Mouse (Mus musculus): ENCODE results near the gene Lpin2. TPM values are rescaled to one million over a fixed set of nuclear protein-coding genes. Genes with fewer than 3 reads are reported as not detected.
A peak's percentile ranks its signal among the peaks of the same experiment; 100 is the strongest.

Gene Lpin2
- total RNA-seq, 1 experiment from 2014 or later: 84.4 TPM

DNA sequence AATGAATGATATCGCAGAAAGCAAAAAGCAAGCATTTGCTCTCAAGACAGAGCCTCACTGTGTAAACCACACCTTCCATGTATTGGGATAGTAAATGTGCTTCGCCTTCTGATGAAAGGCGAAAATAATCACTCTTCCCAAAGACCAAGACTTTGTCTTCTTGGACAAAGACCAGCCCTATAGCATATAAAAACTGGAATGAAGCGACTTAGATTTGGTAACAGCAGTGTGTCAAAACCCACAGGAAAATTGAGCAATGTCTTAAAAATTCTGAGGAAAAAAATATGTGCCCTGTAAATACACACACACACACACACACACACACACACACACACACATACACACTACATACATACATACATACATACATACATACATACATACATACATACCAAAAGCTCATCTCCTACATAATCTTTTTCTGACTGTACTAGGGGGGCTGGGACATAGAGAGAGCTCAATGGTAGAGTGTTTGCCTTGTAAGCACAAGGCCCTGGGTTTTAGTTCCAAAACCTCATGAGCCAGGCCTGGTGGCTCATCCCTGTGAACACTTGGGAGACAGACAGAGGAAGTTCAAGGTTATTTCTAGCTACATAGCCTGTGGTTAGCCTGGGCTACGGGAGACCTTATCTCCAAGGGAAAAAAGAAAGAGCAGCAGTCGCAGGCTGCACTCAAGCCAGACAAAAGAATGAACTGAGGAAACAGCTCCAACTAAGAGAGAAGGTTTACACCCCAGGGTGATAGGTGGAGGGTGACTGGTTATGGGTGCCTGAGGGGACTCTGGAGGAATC, 95.5 kb downstream of the Lpin2 start:
- ATAC-seq (replicated peaks; ENCODE audit: insufficient number of reproducible peaks, low FRiP score, low TSS enrichment, poor library complexity, severe bottlenecking): no peak

- ATAC-seq (replicated peaks; ENCODE audit: insufficient number of reproducible peaks, low FRiP score, low TSS enrichment, poor library complexity, severe bottlenecking): no peak
Measured at GRCm38 (mm10) chr17:71282716-71283115, 100.4 kb downstream of the Lpin2 start.

GRCm38 (mm10) chr17:71283237-71283636, 100.9 kb downstream of the Lpin2 start:
- no peak for ATAC-seq (replicated peaks; ENCODE audit: insufficient number of reproducible peaks, low FRiP score, low TSS enrichment, poor library complexity, severe bottlenecking)

DNA sequence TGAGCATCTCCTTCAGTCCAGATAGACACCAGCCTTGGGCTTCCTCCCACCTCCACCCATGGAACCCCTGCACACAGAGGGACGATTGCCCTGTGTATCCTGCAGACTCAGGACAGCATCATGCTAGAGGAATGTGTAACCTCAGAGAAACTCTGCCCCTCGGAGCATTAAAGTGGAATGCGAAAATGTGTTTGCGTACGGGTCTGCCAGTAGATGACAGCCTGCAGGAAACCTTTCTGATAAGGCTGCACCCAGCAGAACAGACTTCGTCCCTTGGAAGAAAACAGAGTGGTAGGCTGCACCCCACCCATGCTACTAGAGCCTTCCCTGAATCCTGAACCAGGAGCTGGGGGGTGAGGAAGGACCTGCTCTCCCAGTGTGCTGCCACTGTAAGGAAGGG, 102.5 kb downstream of the Lpin2 start:
- ATAC-seq (replicated peaks; ENCODE audit: insufficient number of reproducible peaks, low FRiP score, low TSS enrichment, poor library complexity, severe bottlenecking): no peak

DNA sequence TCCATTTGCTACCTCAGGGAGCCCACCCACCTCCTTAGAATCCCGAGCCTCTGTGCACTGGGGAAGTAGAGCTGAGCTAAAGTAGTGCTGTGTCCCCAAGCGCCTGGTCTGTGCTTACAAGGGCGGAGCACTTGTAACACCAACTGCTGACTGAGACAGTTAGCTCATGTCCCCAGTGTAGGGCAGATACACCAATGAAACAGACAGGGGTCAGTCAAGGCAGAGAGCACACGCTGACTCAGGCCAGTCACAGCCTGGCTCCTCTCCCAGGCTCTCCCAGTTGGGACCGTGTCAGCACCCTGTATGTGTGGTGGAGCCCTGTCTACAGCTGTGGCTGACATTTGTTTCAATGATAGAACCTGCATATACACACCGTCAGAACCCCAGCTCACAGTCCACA, 103.6 kb downstream of the Lpin2 start:
- ATAC-seq (replicated peaks; ENCODE audit: insufficient number of reproducible peaks, low FRiP score, low TSS enrichment, poor library complexity, severe bottlenecking): peak; percentile 47

DNA sequence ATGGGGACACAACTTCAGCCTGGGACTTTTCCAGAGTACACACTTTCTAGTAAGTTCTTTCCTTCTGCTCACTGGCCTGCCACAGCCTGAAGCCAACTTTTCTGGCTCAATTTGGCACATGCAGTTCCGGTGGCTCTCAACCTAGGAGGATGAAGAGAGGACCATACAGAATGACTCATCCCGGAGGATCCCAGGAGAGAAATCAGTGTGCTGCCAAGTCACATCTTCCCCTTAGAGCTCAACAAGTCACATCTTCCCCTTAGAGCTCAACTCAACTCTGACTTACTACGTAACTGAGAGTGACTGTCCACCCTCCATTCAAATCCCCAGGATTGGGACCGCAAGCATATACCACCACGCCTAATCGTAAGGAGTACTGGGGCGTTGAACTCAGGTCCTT, 105.2 kb downstream of the Lpin2 start:
- no peak for ATAC-seq (replicated peaks; ENCODE audit: insufficient number of reproducible peaks, low FRiP score, low TSS enrichment, poor library complexity, severe bottlenecking)

GRCm38 (mm10) chr17:71288145-71288758, 105.9 kb downstream of the Lpin2 start:
- ATAC-seq (replicated peaks; ENCODE audit: insufficient number of reproducible peaks, low FRiP score, low TSS enrichment, poor library complexity, severe bottlenecking): peak; percentile 88

DNA sequence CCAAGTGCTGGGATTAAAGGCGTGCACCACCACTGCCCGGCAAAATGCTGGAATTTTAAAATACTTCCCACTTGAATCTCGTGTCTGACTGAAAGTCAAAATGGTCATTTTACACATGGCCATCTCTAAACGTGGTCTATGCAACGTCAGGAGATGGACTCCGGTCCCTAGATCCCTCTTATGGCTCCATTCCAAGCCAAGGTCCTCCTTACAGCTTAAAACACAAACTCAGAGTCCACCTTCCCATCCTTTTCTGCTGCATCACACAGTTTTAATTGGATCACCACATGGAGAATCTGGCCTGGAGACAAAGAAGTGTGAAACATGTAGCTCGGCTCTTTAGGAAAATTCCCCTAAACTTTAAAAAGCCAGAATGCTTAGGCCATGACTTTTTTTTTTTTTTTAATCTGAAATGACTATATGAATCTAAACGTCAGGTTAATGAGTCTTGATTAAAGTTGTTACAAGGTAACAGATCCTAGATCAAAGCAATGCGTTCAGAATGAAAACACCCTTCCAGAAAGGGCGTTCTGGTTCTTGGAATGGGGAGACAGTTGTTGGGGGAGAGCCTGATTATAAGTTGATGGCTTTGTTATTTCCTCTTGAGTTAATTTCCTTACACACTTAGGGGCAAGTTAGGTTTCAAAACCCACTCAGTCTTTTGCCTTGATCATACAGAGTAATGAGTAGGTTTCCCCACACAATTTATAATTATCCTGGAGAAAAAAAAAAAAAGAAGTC, 106.6 kb downstream of the Lpin2 start:
- no peak for ATAC-seq (replicated peaks; ENCODE audit: insufficient number of reproducible peaks, low FRiP score, low TSS enrichment, poor library complexity, severe bottlenecking)

- no peak for ATAC-seq (replicated peaks; ENCODE audit: insufficient number of reproducible peaks, low FRiP score, low TSS enrichment, poor library complexity, severe bottlenecking)
Measured at GRCm38 (mm10) chr17:71289572-71290176, 107.3 kb downstream of the Lpin2 start.

DNA sequence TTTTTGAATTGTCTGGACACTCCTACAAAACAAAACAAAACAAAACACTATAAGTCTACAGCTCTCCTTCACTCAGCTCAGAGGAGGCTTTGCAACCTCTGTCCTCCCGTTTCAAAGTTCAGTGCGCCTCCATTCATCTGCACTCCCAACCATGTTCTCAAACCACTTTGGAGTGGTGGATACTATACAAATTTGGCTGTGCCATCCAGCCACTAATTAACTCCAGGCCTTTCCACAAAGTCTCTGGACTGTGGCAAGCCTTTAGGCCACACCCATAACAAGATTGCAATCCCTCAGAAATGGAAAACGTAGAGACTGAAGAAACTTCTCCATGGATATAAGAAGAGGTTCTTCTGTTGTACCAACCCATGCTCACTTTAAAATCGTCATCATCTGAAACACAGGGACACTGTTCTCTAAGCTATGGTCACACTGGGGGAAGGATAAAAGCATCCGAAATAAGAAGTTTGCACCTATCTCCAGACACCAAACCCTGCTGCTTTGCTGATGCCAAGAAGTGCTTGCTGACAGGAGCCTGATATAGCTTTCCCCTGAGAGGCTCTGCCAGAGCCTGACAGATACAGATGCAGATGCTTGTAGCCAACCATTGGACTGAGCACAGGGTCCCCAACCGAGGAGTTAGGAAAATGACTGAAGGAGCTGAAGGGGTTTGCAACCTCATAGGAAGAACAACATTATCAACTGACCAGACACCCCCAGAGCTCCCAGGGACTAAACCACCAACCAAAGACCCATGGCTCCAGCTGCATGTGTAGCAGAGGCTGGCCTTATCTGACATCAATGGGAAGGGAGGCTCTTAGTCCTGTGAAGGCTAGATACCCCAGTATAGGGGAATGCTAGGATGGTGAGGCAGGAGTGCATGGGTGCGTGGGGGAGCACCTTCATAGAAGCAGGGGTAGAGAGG, 108.4 kb downstream of the Lpin2 start:
- ATAC-seq (replicated peaks; ENCODE audit: insufficient number of reproducible peaks, low FRiP score, low TSS enrichment, poor library complexity, severe bottlenecking): no peak

GRCm38 (mm10) chr17:71291897-71292420, 109.6 kb downstream of the Lpin2 start:
- ATAC-seq (replicated peaks; ENCODE audit: insufficient number of reproducible peaks, low FRiP score, low TSS enrichment, poor library complexity, severe bottlenecking): no peak

DNA sequence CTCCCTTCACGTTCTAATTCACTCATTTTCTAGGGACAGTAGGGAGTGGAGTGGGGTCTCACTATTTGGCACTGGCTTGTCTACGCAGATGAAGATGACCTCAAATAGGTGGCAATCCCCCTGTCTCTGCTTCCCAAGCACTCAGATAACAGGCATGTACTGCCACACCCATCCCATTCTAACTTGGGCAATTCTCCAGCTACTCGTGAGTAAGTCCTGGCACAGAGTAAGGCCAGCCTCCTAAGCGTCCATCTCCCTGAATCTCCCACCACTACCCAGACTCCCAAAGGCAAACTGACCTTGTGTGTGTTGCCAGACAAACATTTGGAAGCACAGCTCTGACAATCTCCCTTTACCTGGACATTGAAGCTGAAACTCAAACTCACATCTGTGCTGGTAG, 110.5 kb downstream of the Lpin2 start:
- no peak for ATAC-seq (replicated peaks; ENCODE audit: insufficient number of reproducible peaks, low FRiP score, low TSS enrichment, poor library complexity, severe bottlenecking)

DNA sequence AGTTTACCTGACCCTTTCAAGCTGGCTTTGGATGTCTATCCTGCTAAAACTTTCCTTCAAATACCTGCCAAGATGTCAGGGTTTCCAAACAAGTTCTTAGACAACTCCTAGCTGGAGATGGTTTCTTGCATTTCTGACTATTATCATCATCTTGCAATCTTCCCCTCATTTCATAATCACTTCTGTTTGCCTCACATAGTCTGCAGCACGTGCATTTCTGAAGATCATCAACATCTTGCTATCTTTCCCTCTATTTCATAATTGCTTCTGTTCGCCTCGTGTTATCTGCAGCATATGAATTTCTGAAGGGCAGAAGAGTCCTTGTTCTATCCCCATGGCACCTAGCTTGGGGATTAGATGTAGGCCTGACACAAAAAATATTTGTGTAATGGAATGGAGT, 112.2 kb downstream of the Lpin2 start:
- peak; percentile 32 for ATAC-seq (replicated peaks; ENCODE audit: insufficient number of reproducible peaks, low FRiP score, low TSS enrichment, poor library complexity, severe bottlenecking)

Other genes with a start within 250 kb of the Lpin2 start
- gene Myom1, start 179.9 kb upstream of the Lpin2 start, total RNA-seq (2017): 3.4 to 10.7 TPM (median 5.0 TPM) in 3 replicates
- gene Myl12a, start 179.7 kb upstream of the Lpin2 start, total RNA-seq (2017): 295 to 317 TPM (median 304 TPM) in 3 replicates
- 184 to 329 TPM (median 319 TPM) in 3 replicates for gene Emilin2, start 129.4 kb downstream of the Lpin2 start, total RNA-seq (2017)